Mouse (Mus musculus) E14TG2a.4 (cell line): ENCODE measurements around the gene Ctnnd2.

Experiments used
- CTCF ChIP-seq: conservative IDR thresholded peaks from 2 replicates; pipeline ENCODE4 v1.5.1; 2014; ENCODE audit warnings: low read length
- NANOG ChIP-seq: IDR thresholded peaks from 2 replicates; pipeline ENCODE4 v1.6.1; 2014; ENCODE audit warnings: borderline replicate concordance, low read length, mixed read lengths
- POU5F1 ChIP-seq: IDR thresholded peaks from 2 replicates; pipeline ENCODE4 v1.6.1; 2014; ENCODE audit warnings: low read length, borderline replicate concordance

DNA sequence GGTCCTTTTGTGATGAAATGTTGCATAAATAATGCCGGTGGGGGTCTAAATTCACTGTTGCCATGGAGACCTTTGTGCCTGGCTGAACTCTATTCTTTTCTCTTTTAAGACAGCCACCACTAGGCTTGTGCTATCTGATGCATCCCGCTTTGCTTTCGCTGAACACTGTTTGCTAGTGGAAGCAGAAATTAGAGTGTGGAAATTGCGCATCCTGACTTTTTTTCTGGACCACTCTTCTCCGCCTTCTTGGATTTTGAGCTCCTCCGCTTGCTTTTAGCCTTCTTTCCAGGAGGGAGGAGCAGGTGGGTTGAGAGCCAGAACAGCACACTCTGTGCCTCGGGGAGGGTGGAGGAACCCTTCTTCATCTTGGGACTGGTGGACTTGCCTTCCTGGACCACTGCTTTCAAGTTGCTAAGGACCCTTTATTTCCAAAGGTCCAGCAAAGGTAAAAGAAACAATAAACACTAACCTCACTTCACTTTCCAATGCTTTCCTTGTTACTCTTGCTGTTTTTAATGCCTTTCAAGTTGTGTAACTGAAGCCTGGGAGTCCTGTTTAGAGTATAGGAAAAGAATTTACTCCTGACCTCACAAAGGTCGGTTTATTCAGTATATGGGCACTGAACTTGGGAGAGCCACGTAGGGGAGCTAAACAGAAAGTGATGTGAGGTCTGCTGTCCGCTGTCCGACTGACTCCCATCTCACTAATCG lies 285.3 kb downstream of the Ctnnd2 start:
- no peak for TF ChIP-seq CTCF
- no peak for TF ChIP-seq NANOG
- no peak for TF ChIP-seq POU5F1
